Mouse (Mus musculus): ENCODE results near the gene Pprc1. TPM values are rescaled to one million over a fixed set of nuclear protein-coding genes. Genes with fewer than 3 reads are reported as not detected.

The Pprc1 gene
- polyA plus RNA-seq, 1 experiment from 2014 or later, result 46.7 TPM

DNA sequence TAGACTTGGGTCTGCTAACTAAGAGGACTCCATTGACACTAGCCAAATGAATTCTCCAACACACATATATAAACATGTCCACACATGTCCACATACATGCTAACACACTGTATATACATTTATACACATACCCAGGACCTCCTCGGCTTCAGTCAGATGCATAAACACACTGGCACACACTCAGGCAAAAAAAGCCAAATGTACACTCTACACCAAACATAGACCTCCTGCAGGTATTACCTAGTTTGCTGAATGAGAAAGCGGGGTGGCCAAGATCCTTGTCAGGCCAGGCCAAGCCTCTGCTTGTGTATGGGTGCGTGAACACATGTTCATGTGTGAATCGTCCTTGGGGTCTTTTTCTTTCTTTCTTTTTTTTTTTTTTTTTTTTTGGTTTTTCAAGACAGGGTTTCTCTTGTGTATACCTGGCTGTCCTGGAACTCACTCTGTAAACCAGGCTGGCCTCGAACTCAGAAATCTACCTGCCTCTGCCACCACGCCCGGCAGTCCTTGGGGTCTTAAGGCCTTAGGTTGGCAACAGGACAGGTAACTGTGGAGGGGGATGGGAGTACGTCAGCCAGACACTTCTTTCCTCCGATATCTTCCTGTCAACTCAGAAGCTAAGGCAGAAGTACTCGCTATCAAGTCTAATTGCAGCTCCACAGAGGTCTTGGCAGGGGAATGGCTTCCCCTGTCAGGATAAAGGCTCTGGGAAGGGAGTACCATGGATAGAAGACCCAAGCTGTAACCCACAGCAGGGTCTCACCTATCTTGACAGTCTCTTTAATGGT lies 14.3 kb upstream of the Pprc1 start:
- Histone ChIP-seq H3K9me3 (replicated peaks; ENCODE audit: control insufficient read depth, low read length) (no peaks in the 10 kb centered on the region), H3K27ac (replicated peaks; ENCODE audit: low read depth, low read length) (no peak overlapping the region), H3K4me2 (ENCODE audit: low read depth, low read length) (no peak overlapping the region), H3K9ac (replicated peaks; ENCODE audit: low read length) (no peak overlapping the region), H3K4me3 (ENCODE audit: low read depth, low read length) (no peak overlapping the region), H3K4me1 (ENCODE audit: control insufficient read depth, insufficient read depth, low read length) (no peaks in the 10 kb centered on the region), H3K27me3 (ENCODE audit: control insufficient read depth, insufficient read depth, low read length) (no peaks in the 10 kb centered on the region), H3K36me3 (replicated peaks; ENCODE audit: control insufficient read depth, insufficient read depth, low read depth, low read length) (peaks cover 27% of the 10 kb centered on the region)
- DNase-seq (ENCODE audit: low spot score) (no peak), ATAC-seq (replicated peaks; ENCODE audit: insufficient number of reproducible peaks, low FRiP score, low TSS enrichment, low read depth) (no peak)
- 93% methylated on average over 10 of the region's 10 CpGs for WGBS

DNA sequence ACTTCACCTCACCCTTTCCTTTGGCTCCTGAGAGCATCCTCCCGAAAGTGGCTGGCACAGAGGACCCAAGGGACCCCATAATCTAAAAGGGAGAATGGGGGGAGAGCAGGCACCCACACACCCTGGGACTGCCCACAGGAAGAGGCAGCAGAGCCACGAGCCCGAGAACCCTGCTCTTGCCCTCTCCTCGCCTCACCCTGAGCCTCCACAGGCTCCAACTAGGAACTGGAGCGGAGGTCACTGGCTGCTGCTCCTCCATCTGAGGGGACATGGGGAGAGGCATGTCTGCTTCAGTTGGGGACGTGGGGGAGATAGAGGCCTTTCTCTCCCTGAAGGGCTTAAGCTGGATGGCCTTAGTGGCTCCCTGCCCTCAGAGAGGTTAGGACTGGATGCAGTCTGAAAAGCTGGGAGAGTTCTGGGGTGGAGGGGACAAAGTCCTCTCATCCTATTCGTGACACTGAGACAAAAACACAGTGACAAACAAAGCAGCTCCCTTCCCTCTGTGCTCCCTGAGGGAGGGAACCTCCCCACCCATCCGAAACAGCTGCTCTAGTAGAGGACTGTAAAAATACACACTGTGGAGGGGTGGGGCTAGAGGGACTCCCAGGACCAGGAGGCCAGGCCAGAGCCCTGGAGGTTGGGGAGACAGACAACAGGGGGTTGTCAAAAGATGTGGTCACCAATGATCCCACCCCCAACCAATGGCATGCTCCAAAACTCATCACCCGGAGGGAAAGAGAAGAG lies 12.8 kb upstream of the Pprc1 start:
- H3K4me2 ChIP-seq (ENCODE audit: low read depth, low read length), result no peak overlapping the region
- H3K4me3 ChIP-seq (ENCODE audit: low read depth, low read length), result no peak overlapping the region
- no peaks in the 10 kb centered on the region for H3K27me3 ChIP-seq (ENCODE audit: control insufficient read depth, insufficient read depth, low read length)
- DNase-seq (ENCODE audit: low spot score) (no peak), ATAC-seq (replicated peaks; ENCODE audit: insufficient number of reproducible peaks, low FRiP score, low TSS enrichment, low read depth) (no peak)
- no peak overlapping the region for H3K27ac ChIP-seq (replicated peaks; ENCODE audit: low read depth, low read length)
- no peaks in the 10 kb centered on the region for H3K4me1 ChIP-seq (ENCODE audit: control insufficient read depth, insufficient read depth, low read length)
- H3K9ac ChIP-seq (replicated peaks; ENCODE audit: low read length), result no peak overlapping the region
- H3K9me3 ChIP-seq (replicated peaks; ENCODE audit: control insufficient read depth, low read length), result no peaks in the 10 kb centered on the region
- H3K36me3 ChIP-seq (replicated peaks; ENCODE audit: control insufficient read depth, insufficient read depth, low read depth, low read length), result peaks cover 36% of the 10 kb centered on the region
- WGBS, result 74% methylated on average over 9 of the region's 9 CpGs

DNA sequence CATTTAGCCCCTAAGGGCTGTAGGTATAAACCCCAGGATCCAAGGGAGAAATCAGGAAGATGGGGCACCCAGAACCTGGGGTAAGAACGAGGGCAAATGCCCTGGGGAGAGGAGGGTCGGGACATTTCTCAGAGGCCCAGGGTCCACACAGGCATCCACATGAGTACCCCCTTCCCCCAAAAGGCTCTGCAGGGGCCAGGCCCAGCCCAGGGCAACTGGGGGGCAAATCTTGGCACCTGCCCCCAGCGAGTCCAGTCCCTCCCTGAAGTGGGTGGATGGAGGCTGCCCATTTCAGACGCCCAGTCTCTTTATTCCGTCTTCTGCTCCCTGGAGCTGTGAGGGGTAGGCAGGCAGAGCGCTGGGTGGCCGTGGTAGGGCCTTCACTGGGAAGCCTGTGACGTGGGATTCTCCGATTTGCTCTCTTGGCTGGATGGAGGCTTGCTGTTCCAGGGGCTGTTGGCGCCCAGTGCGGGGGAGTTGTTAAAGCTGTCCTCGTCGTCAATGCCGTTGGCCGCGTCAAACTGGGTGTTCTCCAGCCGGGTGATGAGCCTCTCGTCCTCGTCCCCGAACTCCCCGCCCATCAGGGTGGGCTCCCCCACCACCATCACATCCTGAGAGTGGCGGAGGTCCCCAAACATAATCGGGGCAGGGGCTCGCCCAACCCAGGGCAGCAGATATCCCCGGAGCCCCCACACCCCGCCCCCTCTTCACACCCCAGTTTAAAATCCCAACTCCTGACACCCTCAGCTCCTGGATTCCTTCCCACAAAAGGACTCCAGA lies 11.8 kb upstream of the Pprc1 start:
- H3K4me3 ChIP-seq (ENCODE audit: low read depth, low read length), result no peak overlapping the region
- H3K36me3 ChIP-seq (replicated peaks; ENCODE audit: control insufficient read depth, insufficient read depth, low read depth, low read length), result peaks cover 36% of the 10 kb centered on the region
- no peaks in the 10 kb centered on the region for H3K4me1 ChIP-seq (ENCODE audit: control insufficient read depth, insufficient read depth, low read length)
- H3K4me2 ChIP-seq (ENCODE audit: low read depth, low read length), result no peak overlapping the region
- no peaks in the 10 kb centered on the region for H3K9me3 ChIP-seq (replicated peaks; ENCODE audit: control insufficient read depth, low read length)
- no peaks in the 10 kb centered on the region for H3K27me3 ChIP-seq (ENCODE audit: control insufficient read depth, insufficient read depth, low read length)
- 90% methylated on average over 26 of the region's 26 CpGs for whole genome bisulfite sequencing
- DNase-seq (ENCODE audit: low spot score), result no peak
- ATAC-seq (replicated peaks; ENCODE audit: insufficient number of reproducible peaks, low FRiP score, low TSS enrichment, low read depth), result no peak
- no peak overlapping the region for H3K9ac ChIP-seq (replicated peaks; ENCODE audit: low read length)
- H3K27ac ChIP-seq (replicated peaks; ENCODE audit: low read depth, low read length), result no peak overlapping the region

DNA sequence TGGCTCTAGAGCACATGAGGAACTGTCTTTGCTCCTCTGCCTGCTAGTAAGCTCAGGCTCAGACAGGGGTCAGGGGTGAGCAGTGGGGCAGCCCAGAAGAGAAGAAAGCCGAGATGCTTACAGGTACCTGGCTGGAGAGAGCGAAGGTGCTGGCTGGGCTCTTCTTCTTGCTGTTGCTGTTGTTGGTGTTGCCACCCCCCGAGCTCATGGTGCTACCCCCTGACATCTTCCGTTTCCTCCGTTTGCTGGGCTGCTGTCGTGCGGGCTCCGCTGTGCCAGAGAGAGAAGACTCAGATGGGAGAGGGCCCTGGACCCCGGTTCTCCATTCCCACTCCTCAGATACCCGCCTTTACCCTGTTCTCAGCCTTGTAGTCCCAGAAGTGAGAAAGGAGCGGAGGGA lies 10.8 kb upstream of the Pprc1 start:
- WGBS, result 94% methylated on average over 11 of the region's 11 CpGs
- Histone ChIP-seq H3K4me2 (ENCODE audit: low read depth, low read length) (no peak overlapping the region), H3K27ac (replicated peaks; ENCODE audit: low read depth, low read length) (no peak overlapping the region), H3K27me3 (ENCODE audit: control insufficient read depth, insufficient read depth, low read length) (no peaks in the 10 kb centered on the region), H3K4me1 (ENCODE audit: control insufficient read depth, insufficient read depth, low read length) (no peaks in the 10 kb centered on the region; the same call in 1 of the 2 replicates), H3K9me3 (replicated peaks; ENCODE audit: control insufficient read depth, low read length) (no peaks in the 10 kb centered on the region), H3K36me3 (replicated peaks; ENCODE audit: control insufficient read depth, insufficient read depth, low read depth, low read length) (peaks cover 36% of the 10 kb centered on the region), H3K9ac (replicated peaks; ENCODE audit: low read length) (no peak overlapping the region), H3K4me3 (ENCODE audit: low read depth, low read length) (no peak overlapping the region)
- ATAC-seq (replicated peaks; ENCODE audit: insufficient number of reproducible peaks, low FRiP score, low TSS enrichment, low read depth) (no peak), DNase-seq (ENCODE audit: low spot score) (no peak)

- Histone ChIP-seq H3K4me2 (ENCODE audit: low read depth, low read length) (no peak overlapping the region), H3K36me3 (replicated peaks; ENCODE audit: control insufficient read depth, insufficient read depth, low read depth, low read length) (peaks cover 36% of the 10 kb centered on the region)
- 88% methylated on average over 13 of the region's 13 CpGs for WGBS
Observed at GRCm38 (mm10) chr19:46035971-46036370, 8.7 kb upstream of the Pprc1 start.

DNA sequence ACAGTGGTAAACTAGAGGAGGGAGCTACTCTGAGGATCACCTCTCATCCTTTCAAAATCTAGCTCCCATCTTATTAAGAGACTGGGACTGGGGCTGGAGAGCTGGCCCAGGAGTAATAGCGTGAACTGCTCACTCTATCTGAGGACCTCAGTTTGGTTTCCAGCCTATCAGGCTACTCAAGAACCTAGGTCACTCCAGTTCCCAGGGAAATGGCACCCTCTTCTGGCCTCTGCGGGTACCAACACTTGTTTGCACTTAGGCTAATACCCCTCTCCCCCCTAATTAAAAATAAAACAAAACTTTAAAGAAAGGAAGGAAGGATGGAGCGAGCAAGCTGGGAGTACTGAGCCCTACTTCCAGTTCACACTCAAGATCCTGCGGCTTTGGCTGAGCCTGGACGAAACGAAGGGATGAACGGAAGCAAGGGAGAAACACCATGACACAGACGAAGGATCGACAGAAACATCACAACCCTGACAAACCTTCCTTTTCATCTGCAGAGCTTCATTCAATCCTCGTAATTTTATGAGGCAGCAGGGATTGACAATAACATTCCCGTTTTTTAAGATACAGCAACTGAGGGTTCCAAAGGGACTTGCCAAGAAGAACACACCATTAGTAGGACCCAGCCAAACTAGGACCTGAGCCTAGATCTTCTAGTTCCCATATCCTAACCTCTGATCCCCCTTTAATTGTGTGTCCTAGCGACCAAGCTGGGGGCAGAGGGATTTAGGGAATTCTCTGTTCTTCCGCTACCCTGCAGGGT lies 8.0 kb upstream of the Pprc1 start:
- Histone ChIP-seq H3K4me3 (ENCODE audit: low read depth, low read length) (peak overlapping the region; percentile 85), H3K4me1 (ENCODE audit: control insufficient read depth, insufficient read depth, low read length) (peaks cover 6% of the 10 kb centered on the region), H3K36me3 (replicated peaks; ENCODE audit: control insufficient read depth, insufficient read depth, low read depth, low read length) (peaks cover 34% of the 10 kb centered on the region), H3K27me3 (ENCODE audit: control insufficient read depth, insufficient read depth, low read length) (no peaks in the 10 kb centered on the region), H3K9me3 (replicated peaks; ENCODE audit: control insufficient read depth, low read length) (no peaks in the 10 kb centered on the region), H3K4me2 (ENCODE audit: low read depth, low read length) (peak overlapping the region; percentile 96), H3K9ac (replicated peaks; ENCODE audit: low read length) (peak overlapping the region; percentile 19), H3K27ac (replicated peaks; ENCODE audit: low read depth, low read length) (peak overlapping the region; percentile 22; the same call in 1 of the 2 replicates)
- DNase-seq (ENCODE audit: low spot score) (peak; percentile 51), ATAC-seq (replicated peaks; ENCODE audit: insufficient number of reproducible peaks, low FRiP score, low TSS enrichment, low read depth) (no peak)
- 73% methylated on average over 13 of the region's 13 CpGs for WGBS

More at GRCm38 (mm10) chr19:46035971-46036370, 8.7 kb upstream of the Pprc1 start:
- Histone ChIP-seq H3K4me1 (ENCODE audit: control insufficient read depth, insufficient read depth, low read length) (peaks cover 6% of the 10 kb centered on the region), H3K9ac (replicated peaks; ENCODE audit: low read length) (no peak overlapping the region; the same call in 1 of the 2 replicates), H3K9me3 (replicated peaks; ENCODE audit: control insufficient read depth, low read length) (no peaks in the 10 kb centered on the region), H3K4me3 (ENCODE audit: low read depth, low read length) (no peak overlapping the region), H3K27ac (replicated peaks; ENCODE audit: low read depth, low read length) (no peak overlapping the region), H3K27me3 (ENCODE audit: control insufficient read depth, insufficient read depth, low read length) (no peaks in the 10 kb centered on the region)
- DNase-seq (ENCODE audit: low spot score) (no peak), ATAC-seq (replicated peaks; ENCODE audit: insufficient number of reproducible peaks, low FRiP score, low TSS enrichment, low read depth) (no peak)

DNA sequence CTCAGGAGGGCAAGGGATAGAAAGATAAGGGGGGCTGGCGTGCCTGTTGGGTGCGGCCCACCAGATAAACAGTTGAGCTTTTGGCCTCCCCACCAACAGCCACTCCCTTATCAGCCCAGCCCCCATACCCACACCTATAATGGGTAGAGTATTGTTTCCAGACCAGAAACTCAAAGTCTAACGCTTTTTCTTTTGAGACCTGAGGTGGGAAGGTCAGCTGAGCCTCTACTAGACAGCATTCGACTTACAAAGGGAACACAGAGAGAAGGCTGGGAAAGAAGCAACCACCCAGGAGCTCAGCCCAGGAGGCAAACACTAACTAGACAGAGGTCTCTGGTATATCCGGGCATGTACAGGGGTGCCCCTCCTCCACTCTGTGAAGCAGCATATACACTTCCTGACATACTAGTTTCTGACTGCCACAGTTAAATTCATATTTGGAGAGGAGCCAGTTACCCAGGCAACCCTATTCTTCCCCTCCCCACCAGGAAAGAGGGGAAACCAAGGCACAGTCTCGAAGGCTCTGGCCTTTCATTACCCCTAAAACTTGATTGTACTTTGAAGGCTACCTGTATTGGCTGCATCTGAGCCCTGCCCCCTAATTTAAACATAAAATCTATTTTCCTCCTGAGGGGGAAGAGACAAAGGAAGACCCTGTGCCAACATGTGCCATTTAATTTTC lies 7.3 kb upstream of the Pprc1 start:
- no peak for DNase-seq (ENCODE audit: low spot score)
- peaks cover 27% of the 10 kb centered on the region for H3K36me3 ChIP-seq (replicated peaks; ENCODE audit: control insufficient read depth, insufficient read depth, low read depth, low read length)
- peak overlapping the region; percentile 98 for H3K9ac ChIP-seq (replicated peaks; ENCODE audit: low read length)
- no peaks in the 10 kb centered on the region for H3K9me3 ChIP-seq (replicated peaks; ENCODE audit: control insufficient read depth, low read length)
- peak overlapping the region; percentile 22; the same call in 1 of the 2 replicates for H3K27ac ChIP-seq (replicated peaks; ENCODE audit: low read depth, low read length)
- H3K4me1 ChIP-seq (ENCODE audit: control insufficient read depth, insufficient read depth, low read length), result peaks cover 6% of the 10 kb centered on the region
- H3K27me3 ChIP-seq (ENCODE audit: control insufficient read depth, insufficient read depth, low read length), result no peaks in the 10 kb centered on the region
- peak overlapping the region; percentile 85 for H3K4me3 ChIP-seq (ENCODE audit: low read depth, low read length)
- WGBS, result 36% methylated on average over 6 of the region's 6 CpGs
- no peak for ATAC-seq (replicated peaks; ENCODE audit: insufficient number of reproducible peaks, low FRiP score, low TSS enrichment, low read depth)
- peak overlapping the region; percentile 96 for H3K4me2 ChIP-seq (ENCODE audit: low read depth, low read length)

Measured in embryonic facial prominence, embryonic 11.5 days (tissue).